Mouse (Mus musculus) cerebellum, adult 2 months (tissue): ENCODE results near the gene Slc15a4.

Experiments used
- CTCF ChIP-seq: fragments of 200-500 bp; IDR thresholded peaks from 2 replicates; pipeline ENCODE4 v1.5.1; 2011; ENCODE audit warnings: low read depth, mild to moderate bottlenecking, control low read depth, low read length, moderate library complexity, borderline replicate concordance; ENCODE audit not compliant: insufficient read depth
- POLR2A ChIP-seq: fragments of 200-500 bp; IDR thresholded peaks from 2 replicates; pipeline ENCODE4 v1.6.1; 2011; ENCODE audit warnings: low read length, control low read depth, borderline replicate concordance; ENCODE audit not compliant: insufficient read depth

GRCm38 (mm10) chr5:127677561-127677960 is 44.9 kb upstream of the Slc15a4 start:
- TF ChIP-seq POLR2A (no peak), CTCF (no peak)
